Mouse (Mus musculus) olfactory bulb, adult 2 months (tissue): Measurements from ENCODE around the gene Gm17622. TPM values are rescaled to one million over a fixed set of nuclear protein-coding genes. Genes with fewer than 3 reads are reported as not detected.

Experiments
- H3K27ac ChIP-seq: fragments of 200-500 bp; 2 replicates; pipeline ENCODE4 v1.5.1; 2012; ENCODE audit warnings: low read depth, low read length; ENCODE audit not compliant: insufficient read depth
- H3K4me1 ChIP-seq: fragments of 200-500 bp; 2 replicates; pipeline ENCODE4 v1.6.1; 2012; ENCODE audit warnings: low read length; ENCODE audit not compliant: control insufficient read depth, insufficient read depth
- H3K4me3 ChIP-seq: fragments of 200-500 bp; 2 replicates; pipeline ENCODE4 v1.5.1; 2012; ENCODE audit warnings: mild to moderate bottlenecking, low read depth, low read length, moderate library complexity; ENCODE audit not compliant: insufficient read depth
- CTCF ChIP-seq: fragments of 200-500 bp; IDR thresholded peaks from 2 replicates; pipeline ENCODE4 v1.5.1; 2012; ENCODE audit warnings: low read depth, mild to moderate bottlenecking, low read length, moderate library complexity; ENCODE audit not compliant: insufficient read depth
- POLR2A ChIP-seq: fragments of 200-500 bp; IDR thresholded peaks from 2 replicates; pipeline ENCODE4 v1.6.1; 2012; ENCODE audit warnings: mild to moderate bottlenecking, low read depth, low read length, moderate library complexity; ENCODE audit not compliant: insufficient read depth
- WGBS: fragments of 180-500 bp; shearing (Covaris S2); methylation state at CpG from one replicate; pipeline ENCODE4 v1.1.7; 2018; 5-methylcytosine and 5-hydroxymethylcytosine counted together
- polyA plus RNA-seq: library from polyadenylated mRNA; stranded (reverse); fragments of >200 nt; gene quantifications from 2 replicates; pipeline ENCODE4 v1.2.4, GENCODE M21; 2012; ENCODE audit warnings: low replicate concordance; ENCODE audit not compliant: missing spikeins, insufficient read depth, insufficient read length

Gm17622 gene
- polyA plus RNA-seq, 1 experiment, result not detected

GRCm38 (mm10) chr13:96499891-96500290 lies 9.4 kb downstream of the Gm17622 start:
- H3K4me1 ChIP-seq, result no peaks in the 10 kb centered on the region
- no peak overlapping the region for H3K27ac ChIP-seq
- TF ChIP-seq CTCF, result no peak
- TF ChIP-seq POLR2A, result no peak
- 83% methylated on average over 2 of the region's 2 CpGs for WGBS
- H3K4me3 ChIP-seq, result no peak overlapping the region

GRCm38 (mm10) chr13:96505661-96506060 lies 15.1 kb downstream of the Gm17622 start:
- no peak overlapping the region for H3K4me3 ChIP-seq
- TF ChIP-seq POLR2A (no peak), CTCF (no peak)
- H3K4me1 ChIP-seq, result peaks cover 7% of the 10 kb centered on the region
- H3K27ac ChIP-seq, result no peak overlapping the region
- 85% methylated on average over 4 of the region's 4 CpGs for WGBS

GRCm38 (mm10) chr13:96506313-96506712 lies 15.8 kb downstream of the Gm17622 start:
- peaks cover 7% of the 10 kb centered on the region for H3K4me1 ChIP-seq
- 70% methylated on average over 6 of the region's 6 CpGs for WGBS
- TF ChIP-seq CTCF (no peak), POLR2A (no peak)
- no peak overlapping the region for H3K4me3 ChIP-seq
- H3K27ac ChIP-seq, result no peak overlapping the region

DNA sequence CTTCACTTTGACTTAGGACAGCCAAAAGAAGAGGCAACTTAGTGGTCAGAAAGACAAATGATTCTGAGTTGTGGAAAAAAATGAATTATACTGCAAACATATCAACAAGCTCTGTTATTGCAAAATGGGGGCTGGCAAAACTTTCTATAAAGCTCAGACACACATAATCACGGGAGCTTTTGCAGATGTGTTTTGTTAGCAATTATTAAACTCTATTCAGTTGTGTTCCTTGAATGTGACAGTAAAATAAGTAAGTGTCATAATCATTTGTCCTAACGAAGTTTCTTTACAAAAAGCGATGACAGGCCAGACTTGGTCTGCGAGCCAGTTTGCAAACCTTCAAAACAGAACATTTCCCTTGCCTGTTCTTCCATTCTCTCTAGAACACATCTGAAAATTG lies 17.0 kb downstream of the Gm17622 start:
- no peak overlapping the region for H3K27ac ChIP-seq
- 75% methylated on average over 4 of the region's 4 CpGs for WGBS
- no peak overlapping the region for H3K4me3 ChIP-seq
- TF ChIP-seq CTCF (no peak), POLR2A (no peak)
- H3K4me1 ChIP-seq, result peaks cover 7% of the 10 kb centered on the region

GRCm38 (mm10) chr13:96510635-96511034 lies 20.1 kb downstream of the Gm17622 start:
- H3K27ac ChIP-seq, result peak overlapping the region; percentile 60; the same call in 1 of the 2 replicates
- peaks cover 10% of the 10 kb centered on the region for H3K4me1 ChIP-seq
- no peak overlapping the region for H3K4me3 ChIP-seq
- TF ChIP-seq POLR2A (no peak), CTCF (no peak)
- WGBS, result 47% methylated on average over 13 of the region's 13 CpGs

- peaks cover 11% of the 10 kb centered on the region for H3K4me1 ChIP-seq
- peak overlapping the region; percentile 60; the same call in 1 of the 2 replicates for H3K27ac ChIP-seq
- WGBS, result 75% methylated on average over 1 of the region's 1 CpGs
- no peak for TF ChIP-seq CTCF
- no peak for TF ChIP-seq POLR2A
- H3K4me3 ChIP-seq, result no peak overlapping the region
Observed at GRCm38 (mm10) chr13:96511262-96511661, 20.7 kb downstream of the Gm17622 start.

GRCm38 (mm10) chr13:96511893-96512292 lies 21.4 kb downstream of the Gm17622 start:
- no peak overlapping the region for H3K4me3 ChIP-seq
- H3K4me1 ChIP-seq, result peaks cover 12% of the 10 kb centered on the region
- 50% methylated on average over 5 of the region's 5 CpGs for WGBS
- H3K27ac ChIP-seq, result 0 out of 2 replicates have a peak overlapping the region, but pooled peaks have one; percentile 12
- TF ChIP-seq POLR2A (no peak), CTCF (no peak)

DNA sequence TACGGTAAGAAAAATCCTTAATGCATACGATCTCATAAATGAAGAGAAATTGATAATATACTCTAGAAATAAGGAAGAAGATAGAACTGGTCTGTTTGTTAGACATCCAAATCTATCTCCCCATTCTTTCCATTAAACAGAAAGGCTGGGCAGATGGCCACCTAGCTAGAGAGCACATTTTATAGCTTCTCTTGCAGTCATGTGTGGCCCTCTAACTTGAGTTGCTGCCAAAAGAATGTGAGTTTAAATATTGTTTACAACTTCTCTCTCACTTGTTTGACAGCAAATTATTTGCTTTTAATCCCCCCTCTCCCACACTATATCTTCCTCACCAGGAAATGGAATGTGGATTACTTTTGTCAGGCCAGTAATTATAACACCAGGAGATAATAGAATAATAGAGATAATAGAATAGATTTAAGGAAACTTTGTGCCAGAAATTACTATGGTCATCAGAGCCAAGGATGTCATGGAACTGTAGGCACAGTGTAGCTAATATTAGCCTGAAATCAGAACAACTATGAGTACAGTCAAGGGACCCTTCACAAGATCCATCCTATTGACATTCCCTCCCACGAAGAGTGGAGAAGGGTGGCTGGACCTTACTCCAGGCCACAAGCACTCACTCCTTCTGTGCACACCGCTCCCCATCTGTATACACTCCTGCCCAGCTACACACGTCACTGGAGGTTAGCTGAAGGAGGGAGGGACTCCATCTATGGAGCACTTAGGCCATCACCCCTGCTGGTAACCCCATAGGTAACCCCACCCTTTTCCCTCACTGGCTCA lies 23.8 kb downstream of the Gm17622 start:
- H3K27ac ChIP-seq, result no peak overlapping the region
- TF ChIP-seq CTCF, result no peak
- no peak for TF ChIP-seq POLR2A
- peaks cover 9% of the 10 kb centered on the region; the same call in 1 of the 2 replicates for H3K4me1 ChIP-seq
- 88% methylated on average over 5 of the region's 5 CpGs for WGBS
- H3K4me3 ChIP-seq, result no peak overlapping the region

DNA sequence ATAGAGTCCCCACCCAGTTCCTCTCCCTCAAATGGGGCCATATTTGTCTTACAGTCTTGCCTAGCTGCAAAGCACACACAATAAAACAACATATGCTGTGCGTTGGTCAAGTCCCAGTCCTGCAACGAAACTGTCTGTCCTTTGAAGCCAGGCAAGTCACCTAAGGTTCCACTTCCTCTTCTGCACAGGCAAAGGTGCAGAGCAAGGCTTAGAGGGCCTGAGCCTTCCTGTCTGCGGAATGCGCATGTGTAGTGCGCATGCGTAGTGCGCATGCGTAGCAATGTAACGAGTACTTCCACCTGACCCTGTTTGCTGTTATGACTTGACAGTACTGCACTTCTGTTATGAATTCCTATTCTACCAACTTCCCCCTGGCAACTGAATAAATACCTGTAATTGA lies 25.7 kb downstream of the Gm17622 start:
- 97% methylated on average over 9 of the region's 9 CpGs for WGBS
- Histone ChIP-seq H3K4me3 (no peak overlapping the region), H3K4me1 (0 out of 2 replicates have a peak, but pooled peaks cover 4% of the 10 kb centered on the region), H3K27ac (no peak overlapping the region)
- TF ChIP-seq CTCF (no peak), POLR2A (no peak)

GRCm38 (mm10) chr13:96517335-96517734 lies 26.8 kb downstream of the Gm17622 start:
- no peak overlapping the region for H3K4me3 ChIP-seq
- 98% methylated on average over 2 of the region's 2 CpGs for whole genome bisulfite sequencing
- TF ChIP-seq POLR2A, result no peak
- TF ChIP-seq CTCF, result no peak

More at GRCm38 (mm10) chr13:96517335-96517734, 26.8 kb downstream of the Gm17622 start:
- Histone ChIP-seq H3K27ac (no peak overlapping the region), H3K4me1 (0 out of 2 replicates have a peak, but pooled peaks cover 4% of the 10 kb centered on the region)
